Mouse (Mus musculus) splenic B cell, adult 2 months (primary cell): Measurements from ENCODE around the gene Mfsd2b.
"Not testable (repeated sequence)": the region's sequence is repeated elsewhere in the genome, so short reads cannot be mapped to it uniquely, and the experiment has no call there.

Source experiments
- DNase-seq: peaks from one replicate; pipeline ENCODE4 v3.0.0-alpha.2; 2011; ENCODE audit warnings: low read depth, low spot score
- H3K27me3 ChIP-seq: 2 replicates; pipeline ENCODE4 v1.6.1; 2012; ENCODE audit warnings: mild to moderate bottlenecking, low read length, moderate library complexity, mixed read lengths; ENCODE audit not compliant: control insufficient read depth, poor library complexity, insufficient read depth, severe bottlenecking
- H3K36me3 ChIP-seq: 2 replicates; pipeline ENCODE4 v1.6.1; 2012; ENCODE audit warnings: mild to moderate bottlenecking, low read length, moderate library complexity, mixed read lengths; ENCODE audit not compliant: control insufficient read depth, poor library complexity, insufficient read depth, severe bottlenecking

Gene Mfsd2b

GRCm38 (mm10) chr12:4874161-4874927 is at the start of gene Mfsd2b:
Gene Mfsd2b (minus strand): TSS chr12:4874359.
- DNase-seq = peak; percentile 51
- Histone ChIP-seq H3K36me3 (no peaks in the 10 kb centered on the region; the same call in 1 of the 2 replicates), H3K27me3 (no peaks in the 10 kb centered on the region)

- Histone ChIP-seq H3K36me3 (no peaks in the 10 kb centered on the region), H3K27me3 (no peaks in the 10 kb centered on the region; the same call in 1 of the 2 replicates)
- DNase-seq = peak; percentile 84
Observed at GRCm38 (mm10) chr12:4917805-4918591, 43.8 kb upstream of the Mfsd2b start.

- Histone ChIP-seq H3K36me3 (no peaks in the 10 kb centered on the region), H3K27me3 (no peaks in the 10 kb centered on the region; the same call in 1 of the 2 replicates)
- peak; percentile 97 for DNase-seq
Observed at GRCm38 (mm10) chr12:4916994-4917804, 43.0 kb upstream of the Mfsd2b start, which contains the start of gene Atad2b. Gene Atad2b (plus strand): TSS chr12:4917353.

GRCm38 (mm10) chr12:4914944-4915343 is 40.8 kb upstream of the Mfsd2b start:
- no peaks in the 10 kb centered on the region for H3K36me3 ChIP-seq
- no peak for DNase-seq
- H3K27me3 ChIP-seq = no peaks in the 10 kb centered on the region; the same call in 1 of the 2 replicates

GRCm38 (mm10) chr12:4914441-4914840 is 40.3 kb upstream of the Mfsd2b start:
- DNase-seq = no peak
- H3K27me3 ChIP-seq = no peaks in the 10 kb centered on the region; the same call in 1 of the 2 replicates
- no peaks in the 10 kb centered on the region for H3K36me3 ChIP-seq

- no peak for DNase-seq
- no peaks in the 10 kb centered on the region for H3K36me3 ChIP-seq
- H3K27me3 ChIP-seq = no peaks in the 10 kb centered on the region
Observed at GRCm38 (mm10) chr12:4911716-4912115, 37.6 kb upstream of the Mfsd2b start.

- not testable (repeated sequence) for H3K36me3 ChIP-seq, H3K27me3 ChIP-seq, DNase-seq
Observed at GRCm38 (mm10) chr12:4910496-4910895, 36.3 kb upstream of the Mfsd2b start.

GRCm38 (mm10) chr12:4908391-4908790 is 34.2 kb upstream of the Mfsd2b start:
- DNase-seq = no peak
- H3K36me3 ChIP-seq = no peaks in the 10 kb centered on the region
- H3K27me3 ChIP-seq = no peaks in the 10 kb centered on the region

GRCm38 (mm10) chr12:4906951-4907906 is 33.1 kb upstream of the Mfsd2b start, which contains the start of gene Ubxn2a:
Gene Ubxn2a (minus strand): TSS chr12:4907705.
- no peaks in the 10 kb centered on the region for H3K36me3 ChIP-seq
- DNase-seq = peak; percentile 95
- no peaks in the 10 kb centered on the region for H3K27me3 ChIP-seq

GRCm38 (mm10) chr12:4906476-4906875 is 32.3 kb upstream of the Mfsd2b start:
- no peak for DNase-seq
- no peaks in the 10 kb centered on the region for H3K36me3 ChIP-seq

GRCm38 (mm10) chr12:4905946-4906345 is 31.8 kb upstream of the Mfsd2b start:
- Histone ChIP-seq H3K27me3 (no peaks in the 10 kb centered on the region), H3K36me3 (no peaks in the 10 kb centered on the region)
- DNase-seq = peak; percentile 25

More at GRCm38 (mm10) chr12:4906476-4906875, 32.3 kb upstream of the Mfsd2b start:
- no peaks in the 10 kb centered on the region for H3K27me3 ChIP-seq

- H3K27me3 ChIP-seq = no peaks in the 10 kb centered on the region
- no peak for DNase-seq
- H3K36me3 ChIP-seq = peaks cover 2% of the 10 kb centered on the region; the same call in 1 of the 2 replicates
Observed at GRCm38 (mm10) chr12:4898024-4898423, 23.9 kb upstream of the Mfsd2b start.

- Histone ChIP-seq H3K27me3 (no peaks in the 10 kb centered on the region), H3K36me3 (peaks cover 8% of the 10 kb centered on the region; the same call in 1 of the 2 replicates)
- no peak for DNase-seq
Observed at GRCm38 (mm10) chr12:4889891-4890290, 15.7 kb upstream of the Mfsd2b start.
